ENCODE assay signal across 11 mouse cellular contexts in the genomic region with DNA sequence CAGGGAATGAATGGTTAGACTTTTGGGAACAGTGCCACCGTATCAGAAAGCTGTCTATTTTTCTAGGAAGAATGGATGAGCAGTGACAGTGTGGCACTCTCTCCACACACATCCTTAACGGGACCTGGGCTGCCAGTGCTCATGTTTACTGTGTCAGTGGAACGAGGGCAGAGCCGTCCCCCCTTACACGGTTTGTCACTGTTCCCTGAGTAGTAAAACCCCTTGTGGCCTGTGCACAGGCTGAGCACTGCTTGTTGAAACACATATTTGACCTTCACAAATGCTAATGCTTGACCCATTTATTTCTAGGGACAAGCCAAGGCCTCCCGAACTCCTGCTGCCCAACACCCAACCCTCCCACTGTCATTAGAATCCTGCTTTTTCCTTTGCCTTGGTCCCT.
"Had no signal": no experiment of that assay in that cellular context is flagged by ENCODE, and none has a peak within 500 bp of the region (broad histone marks: within the 10 kb centered on the region; RNA-seq: fewer than 3 reads in every experiment).

No protein-coding gene starts in this region.

- DNase-seq: kidney, postnatal 36 days; layer of hippocampus, adult 9-11 months; layer of hippocampus, postnatal 36 days; lung, adult 2 months; lung, postnatal 36 days; thymus, postnatal 4 days had no signal

- H3K4me3 ChIP-seq: limb, embryonic 12.5 days; midbrain, embryonic 13.5 days had no signal

- ATAC-seq: lung, postnatal 0 days; midbrain, embryonic 13.5 days had no signal

- H3K9me3 ChIP-seq: limb, embryonic 12.5 days; midbrain, embryonic 13.5 days had no signal

- H3K4me1 ChIP-seq: midbrain, embryonic 13.5 days had no signal

- H3K27me3 ChIP-seq: limb, embryonic 12.5 days; midbrain, embryonic 13.5 days had no signal

- H3K4me2 ChIP-seq: limb, embryonic 12.5 days; midbrain, embryonic 13.5 days had no signal

- H3K36me3 ChIP-seq: limb, embryonic 12.5 days; midbrain, embryonic 13.5 days had no signal

- H3K27ac ChIP-seq: limb, embryonic 12.5 days; liver, embryonic 14.5 days; midbrain, embryonic 13.5 days; stomach, postnatal 0 days had no signal

- H3K9ac ChIP-seq: limb, embryonic 12.5 days; liver, embryonic 14.5 days; midbrain, embryonic 13.5 days had no signal
